Mouse (Mus musculus): ENCODE results near the gene Frat1. TPM values are rescaled to one million over a fixed set of nuclear protein-coding genes. Genes with fewer than 3 reads are reported as not detected.

The Frat1 gene
- total and polyA plus RNA-seq, 3 experiments: 1.3 to 3.9 (median 2.5) TPM

DNA sequence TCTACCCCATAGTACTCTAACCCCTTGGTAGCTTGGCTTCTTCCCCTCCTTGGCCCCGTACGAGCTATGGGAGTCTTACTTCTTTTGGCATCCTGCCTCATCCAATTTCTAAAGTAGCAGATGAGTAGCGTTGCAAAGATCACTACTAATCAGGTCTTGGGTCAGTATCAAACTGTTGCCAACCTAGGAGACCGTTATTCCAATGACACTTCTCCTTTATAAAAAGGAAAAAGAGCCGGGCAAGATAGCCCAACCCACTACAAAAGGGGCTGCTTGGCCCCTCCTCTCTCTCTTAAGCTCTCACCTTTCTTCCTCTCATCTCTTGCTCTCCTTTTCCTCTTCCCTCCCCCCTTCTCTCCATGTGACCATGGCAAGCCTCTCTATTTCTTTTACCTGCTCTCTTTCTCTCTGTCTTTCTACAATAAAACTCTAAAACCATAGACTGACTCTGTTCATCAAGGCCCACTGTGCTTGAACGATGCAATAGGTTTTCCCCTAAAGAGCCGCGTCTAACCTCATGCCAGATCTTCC lies 21.6 kb upstream of the Frat1 start:
- intact Hi-C loops (cut with DNase I): loop anchor here (10.0 kb wide), 1 partner anchor 707 kb away; the partner anchor contains the start of gene R3hcc1l
- 74% methylated on average over 8 of the region's 8 CpGs for WGBS

DNA sequence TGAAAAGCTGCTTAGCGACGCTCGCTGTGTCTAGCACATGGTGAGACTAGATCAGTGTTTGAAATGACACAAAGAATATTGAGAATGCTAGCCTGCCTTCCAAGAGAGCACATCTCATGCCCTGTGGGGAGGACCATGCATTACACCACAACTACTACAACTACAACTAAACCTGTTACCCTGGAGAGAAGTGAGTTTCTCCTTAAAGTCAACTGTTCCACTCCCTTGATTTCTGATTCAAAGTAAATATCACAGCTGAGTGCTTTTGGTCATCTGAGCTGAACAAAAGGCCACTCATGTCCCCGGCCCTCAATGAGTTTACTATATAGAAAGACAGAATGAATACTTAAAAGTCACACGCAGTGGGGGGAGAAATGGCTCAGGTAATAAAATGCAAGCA lies 19.7 kb upstream of the Frat1 start:
- 91% methylated on average over 5 of the region's 5 CpGs for WGBS
- TF ChIP-seq EP300 (IDR thresholded peaks at IDR 0.05; ENCODE audit: insufficient read depth, low read depth, low read length) (no peak), CTCF (IDR thresholded peaks at IDR 0.05) (no peak), POLR2A (IDR thresholded peaks at IDR 0.05; ENCODE audit: insufficient read depth, low read depth, low read length) (no peak)
- no peaks in the 10 kb centered on the region for H3K27me3 ChIP-seq (ENCODE audit: control insufficient read depth, insufficient read depth, low read length)
- no peak for DNase-seq
- H3K79me2 ChIP-seq (replicated peaks; ENCODE audit: control insufficient read depth, insufficient read depth, low read length): no peaks in the 10 kb centered on the region
- intact Hi-C loops (cut with DNase I): no loop called here
- H3K36me3 ChIP-seq (ENCODE audit: control insufficient read depth, insufficient read depth, low read length): no peaks in the 10 kb centered on the region
- no peak overlapping the region for H3K4me3 ChIP-seq
- H3K9ac ChIP-seq (ENCODE audit: low read depth, low read length): no peak overlapping the region
- H3K27ac ChIP-seq: no peak overlapping the region
- no peaks in the 10 kb centered on the region for H3K4me1 ChIP-seq (ENCODE audit: control insufficient read depth, insufficient read depth, low read length)

More for the DNA sequence above, 21.6 kb upstream of the Frat1 start:
- H3K4me3 ChIP-seq: no peak overlapping the region
- H3K4me1 ChIP-seq (ENCODE audit: control insufficient read depth, insufficient read depth, low read length): no peaks in the 10 kb centered on the region
- H3K36me3 ChIP-seq (ENCODE audit: control insufficient read depth, insufficient read depth, low read length): no peaks in the 10 kb centered on the region
- H3K9ac ChIP-seq (ENCODE audit: low read depth, low read length): no peak overlapping the region
- no peaks in the 10 kb centered on the region for H3K79me2 ChIP-seq (replicated peaks; ENCODE audit: control insufficient read depth, insufficient read depth, low read length)
- H3K27me3 ChIP-seq (ENCODE audit: control insufficient read depth, insufficient read depth, low read length): no peaks in the 10 kb centered on the region
- no peak for DNase-seq
- H3K27ac ChIP-seq: no peak overlapping the region
- TF ChIP-seq CTCF (IDR thresholded peaks at IDR 0.05): no peak

DNA sequence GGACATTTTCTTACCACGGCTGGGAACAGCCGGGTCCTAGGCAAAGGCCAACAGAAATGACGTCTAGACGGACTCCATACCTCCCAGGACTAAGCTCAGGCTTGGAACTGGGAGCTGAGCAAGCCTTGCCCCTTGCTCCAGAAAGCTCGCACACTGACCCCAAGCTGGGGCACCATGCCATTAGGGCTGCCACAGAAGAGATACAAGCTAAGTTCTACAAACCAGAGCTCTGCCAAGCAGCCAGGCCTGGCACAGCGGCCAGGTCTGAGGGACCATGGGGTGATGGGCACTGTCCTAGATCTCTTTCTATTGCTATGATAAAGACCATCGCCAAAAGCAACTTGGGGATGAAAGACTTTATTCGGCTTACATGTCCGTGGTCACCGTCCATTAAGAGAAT lies 17.2 kb upstream of the Frat1 start:
- peak; percentile 34 to 67 for DNase-seq
- Histone ChIP-seq H3K79me2 (replicated peaks; ENCODE audit: control insufficient read depth, insufficient read depth, low read length) (no peaks in the 10 kb centered on the region), H3K27ac (no peak overlapping the region), H3K4me1 (ENCODE audit: control insufficient read depth, insufficient read depth, low read length) (no peaks in the 10 kb centered on the region), H3K36me3 (ENCODE audit: control insufficient read depth, insufficient read depth, low read length) (no peaks in the 10 kb centered on the region), H3K27me3 (ENCODE audit: control insufficient read depth, insufficient read depth, low read length) (no peaks in the 10 kb centered on the region), H3K4me3 (no peak overlapping the region), H3K9ac (ENCODE audit: low read depth, low read length) (no peak overlapping the region)
- intact Hi-C loops (cut with DNase I): no loop called here
- no peak for TF ChIP-seq EP300 (IDR thresholded peaks at IDR 0.05; ENCODE audit: insufficient read depth, low read depth, low read length)
- no peak for TF ChIP-seq CTCF (IDR thresholded peaks at IDR 0.05)
- TF ChIP-seq POLR2A (IDR thresholded peaks at IDR 0.05; ENCODE audit: insufficient read depth, low read depth, low read length): no peak
- 71% methylated on average over 10 of the region's 10 CpGs for WGBS

DNA sequence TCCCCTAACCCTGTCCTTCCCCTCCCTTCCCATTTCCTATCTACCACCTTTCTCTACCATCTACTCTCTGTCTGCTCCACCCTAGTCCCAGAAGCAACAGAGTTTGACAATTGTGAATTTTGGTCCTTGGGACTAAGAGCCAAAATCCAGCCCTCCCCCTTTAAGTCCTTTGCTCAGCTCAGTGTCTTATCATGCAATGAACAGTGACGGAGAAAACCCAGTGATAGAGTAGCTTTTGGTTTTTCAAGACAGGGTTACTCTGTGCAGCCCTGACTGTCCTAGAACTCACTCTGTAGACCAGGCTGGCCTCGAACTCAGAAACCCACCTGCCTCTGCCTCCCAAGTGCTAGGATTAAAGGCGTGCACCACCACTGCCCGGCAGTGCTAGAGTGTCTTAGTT lies 16.4 kb upstream of the Frat1 start:
- no peak for TF ChIP-seq CTCF (IDR thresholded peaks at IDR 0.05)
- TF ChIP-seq POLR2A (IDR thresholded peaks at IDR 0.05; ENCODE audit: insufficient read depth, low read depth, low read length): no peak
- no peak for TF ChIP-seq EP300 (IDR thresholded peaks at IDR 0.05; ENCODE audit: insufficient read depth, low read depth, low read length)
- H3K36me3 ChIP-seq (ENCODE audit: control insufficient read depth, insufficient read depth, low read length): no peaks in the 10 kb centered on the region
- H3K4me3 ChIP-seq: no peak overlapping the region
- DNase-seq: no peak
- no peaks in the 10 kb centered on the region for H3K4me1 ChIP-seq (ENCODE audit: control insufficient read depth, insufficient read depth, low read length)
- H3K27ac ChIP-seq: no peak overlapping the region
- H3K79me2 ChIP-seq (replicated peaks; ENCODE audit: control insufficient read depth, insufficient read depth, low read length): no peaks in the 10 kb centered on the region
- H3K9ac ChIP-seq (ENCODE audit: low read depth, low read length): no peak overlapping the region
- no peaks in the 10 kb centered on the region for H3K27me3 ChIP-seq (ENCODE audit: control insufficient read depth, insufficient read depth, low read length)
- WGBS: 80% methylated on average over 4 of the region's 4 CpGs
- intact Hi-C loops (cut with DNase I): no loop called here

DNA sequence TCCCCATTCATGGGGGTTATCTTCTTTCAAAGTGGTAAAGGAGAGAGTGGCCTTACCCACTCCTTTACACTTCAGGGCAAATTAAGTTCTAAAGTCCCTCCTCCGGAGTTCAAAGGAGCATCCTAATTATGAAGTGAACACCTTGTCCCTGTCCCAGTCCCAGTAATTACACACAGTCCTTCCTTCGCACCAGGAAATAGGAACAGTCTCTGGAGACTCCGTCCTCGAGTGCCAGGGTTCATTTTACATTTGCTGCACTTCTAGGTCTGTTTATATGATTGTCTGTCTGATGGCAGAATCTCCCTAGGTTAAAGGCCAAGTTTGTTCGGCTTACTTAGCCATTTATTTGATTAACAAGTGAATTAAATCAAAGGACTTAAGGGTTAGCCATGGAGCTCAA lies 13.4 kb upstream of the Frat1 start:
- Histone ChIP-seq H3K9ac (ENCODE audit: low read depth, low read length) (no peak overlapping the region), H3K4me1 (ENCODE audit: control insufficient read depth, insufficient read depth, low read length) (no peaks in the 10 kb centered on the region), H3K27ac (no peak overlapping the region), H3K27me3 (ENCODE audit: control insufficient read depth, insufficient read depth, low read length) (no peaks in the 10 kb centered on the region), H3K4me3 (no peak overlapping the region), H3K36me3 (ENCODE audit: control insufficient read depth, insufficient read depth, low read length) (no peaks in the 10 kb centered on the region), H3K79me2 (replicated peaks; ENCODE audit: control insufficient read depth, insufficient read depth, low read length) (no peaks in the 10 kb centered on the region)
- 76% methylated on average over 5 of the region's 5 CpGs for WGBS
- no peak for DNase-seq
- no peak for TF ChIP-seq EP300 (IDR thresholded peaks at IDR 0.05; ENCODE audit: insufficient read depth, low read depth, low read length)
- no peak for TF ChIP-seq POLR2A (IDR thresholded peaks at IDR 0.05; ENCODE audit: insufficient read depth, low read depth, low read length)
- TF ChIP-seq CTCF (IDR thresholded peaks at IDR 0.05): no peak
- intact Hi-C loops (cut with DNase I): no loop called here

DNA sequence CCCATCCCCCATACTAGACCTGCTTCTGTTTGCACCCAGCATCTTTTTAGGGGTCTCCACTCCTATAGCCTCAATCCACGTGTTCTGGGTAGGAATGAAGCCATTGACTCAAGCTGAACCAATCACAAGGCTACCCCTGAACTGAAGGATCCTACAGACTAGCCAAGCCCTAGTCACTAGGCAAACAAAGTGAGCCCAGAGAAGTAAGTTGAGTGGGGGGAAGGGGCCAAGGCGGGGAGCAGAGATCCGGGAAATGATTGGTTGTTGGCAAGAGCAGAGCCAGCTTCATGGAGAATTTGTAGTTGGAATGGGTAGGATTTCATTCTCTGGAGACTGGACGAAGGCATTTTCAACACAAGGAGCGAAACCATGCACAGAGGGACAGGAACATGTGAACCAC lies 12.9 kb upstream of the Frat1 start:
- Histone ChIP-seq H3K36me3 (ENCODE audit: control insufficient read depth, insufficient read depth, low read length) (no peaks in the 10 kb centered on the region), H3K27me3 (ENCODE audit: control insufficient read depth, insufficient read depth, low read length) (no peaks in the 10 kb centered on the region), H3K79me2 (replicated peaks; ENCODE audit: control insufficient read depth, insufficient read depth, low read length) (no peaks in the 10 kb centered on the region), H3K4me3 (no peak overlapping the region), H3K9ac (ENCODE audit: low read depth, low read length) (no peak overlapping the region), H3K27ac (no peak overlapping the region), H3K4me1 (ENCODE audit: control insufficient read depth, insufficient read depth, low read length) (no peaks in the 10 kb centered on the region)
- intact Hi-C loops (cut with DNase I): no loop called here
- DNase-seq: no peak
- TF ChIP-seq EP300 (IDR thresholded peaks at IDR 0.05; ENCODE audit: insufficient read depth, low read depth, low read length): no peak
- WGBS: 63% methylated on average over 5 of the region's 5 CpGs

All from heart, adult 2 months (tissue).